Mouse (Mus musculus) forebrain, embryonic 14.5 days (tissue): ENCODE results near the gene Hvcn1. TPM values are rescaled to one million over a fixed set of nuclear protein-coding genes. Genes with fewer than 3 reads are reported as not detected.

ENCODE experiments used
- ATAC-seq: fragments of 200-750 bp; cut with Nextera tagmentation; 2 replicates; pipeline ENCODE4 v1.8.0; 2017; ENCODE audit warnings: mild to moderate bottlenecking, moderate library complexity
- DNase-seq: peaks from one replicate; pipeline ENCODE4 v3.0.0-alpha.2; 2015; ENCODE audit warnings: low spot score
- H3K27ac ChIP-seq: fragments of 300-500 bp; sonication (generic); 2 replicates; pipeline ENCODE4 v1.5.1; 2014; ENCODE audit warnings: low read depth, mild to moderate bottlenecking, control low read depth, low read length, moderate library complexity
- H3K27me3 ChIP-seq: fragments of 300-500 bp; sonication (generic); replicated peaks from 2 replicates; pipeline ENCODE4 v1.6.1; 2014; ENCODE audit warnings: low read length, control low read depth, mixed read lengths; ENCODE audit not compliant: control insufficient read depth, insufficient read depth
- H3K36me3 ChIP-seq: fragments of 300-500 bp; sonication (generic); 2 replicates; pipeline ENCODE4 v1.6.1; 2014; ENCODE audit warnings: low read length, control low read depth; ENCODE audit not compliant: control insufficient read depth, insufficient read depth
- H3K4me1 ChIP-seq: fragments of 300-500 bp; sonication (generic); 2 replicates; pipeline ENCODE4 v1.6.1; 2014; ENCODE audit warnings: antibody characterized with exemption, low read length, control low read depth; ENCODE audit not compliant: control insufficient read depth, insufficient read depth
- H3K4me2 ChIP-seq: fragments of 300-500 bp; sonication (generic); 2 replicates; pipeline ENCODE4 v1.6.1; 2014; ENCODE audit warnings: mild to moderate bottlenecking, control low read depth, low read length
- H3K4me3 ChIP-seq: fragments of 300-500 bp; sonication (generic); 2 replicates; pipeline ENCODE4 v1.5.1; 2014; ENCODE audit warnings: low read depth, low read length, control low read depth
- H3K9ac ChIP-seq: fragments of 300-500 bp; sonication (generic); 2 replicates; pipeline ENCODE4 v1.6.1; 2014; ENCODE audit warnings: mild to moderate bottlenecking, low read length, control low read depth, moderate library complexity
- H3K9me3 ChIP-seq: fragments of 300-500 bp; sonication (generic); replicated peaks from 2 replicates; pipeline ENCODE4 v1.6.1; 2016; ENCODE audit warnings: low read length, control low read depth, mixed read lengths; ENCODE audit not compliant: control insufficient read depth
- WGBS: fragments of 180-500 bp; shearing (Covaris S2); extraction: QIAGEN DNeasy Blood & Tissue Kit; methylation state at CpG from one replicate; pipeline ENCODE4 v1.1.7; 2014; 5-methylcytosine and 5-hydroxymethylcytosine counted together
- polyA plus RNA-seq: library from polyadenylated mRNA; unstranded; fragments of >200 nt; fragmentation: Nextera tagmentation; extraction: Ambion mirVana; gene quantifications from 2 replicates; pipeline ENCODE4 v1.2.1, GENCODE M21; 2014

The Hvcn1 gene
- polyA plus RNA-seq, 1 experiment from 2014 or later, result 2.4 TPM

GRCm38 (mm10) chr5:122228271-122228765, 21.7 kb downstream of the Hvcn1 start:
- no peaks in the 10 kb centered on the region for H3K9me3 ChIP-seq
- no peak overlapping the region for H3K9ac ChIP-seq
- no peak overlapping the region for H3K4me2 ChIP-seq
- no peaks in the 10 kb centered on the region for H3K27me3 ChIP-seq
- H3K27ac ChIP-seq, result no peak overlapping the region
- DNase-seq (no peak), ATAC-seq (no peak)
- no peaks in the 10 kb centered on the region for H3K4me1 ChIP-seq
- no peak overlapping the region for H3K4me3 ChIP-seq
- H3K36me3 ChIP-seq, result no peaks in the 10 kb centered on the region
- 70% methylated on average over 3 of the region's 3 CpGs for WGBS

DNA sequence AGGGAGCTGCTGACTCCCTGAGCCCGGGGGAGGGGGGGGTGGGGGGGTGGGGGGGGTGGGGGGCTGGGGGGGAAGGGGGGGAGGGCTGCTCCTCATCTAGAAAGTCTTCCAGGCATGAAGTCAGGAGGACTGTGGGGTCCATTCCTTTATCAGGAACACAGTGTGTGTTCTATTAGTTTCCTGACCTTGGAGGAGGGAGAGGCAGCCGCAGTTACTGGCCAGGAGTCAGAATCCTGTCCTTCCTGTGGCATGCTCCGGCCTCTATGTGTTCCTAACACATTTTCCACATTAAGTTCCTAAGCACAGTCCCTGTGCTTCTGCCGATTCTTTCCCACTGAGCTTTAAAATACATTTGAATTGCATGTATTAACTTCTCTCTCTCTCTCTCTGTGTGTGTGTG, 22.2 kb downstream of the Hvcn1 start:
- DNase-seq (no peak), ATAC-seq (no peak)
- Histone ChIP-seq H3K4me3 (no peak overlapping the region), H3K4me2 (no peak overlapping the region), H3K27ac (no peak overlapping the region), H3K9me3 (no peaks in the 10 kb centered on the region), H3K9ac (no peak overlapping the region), H3K27me3 (no peaks in the 10 kb centered on the region), H3K36me3 (no peaks in the 10 kb centered on the region), H3K4me1 (no peaks in the 10 kb centered on the region)
- 80% methylated on average over 3 of the region's 4 CpGs for WGBS

DNA sequence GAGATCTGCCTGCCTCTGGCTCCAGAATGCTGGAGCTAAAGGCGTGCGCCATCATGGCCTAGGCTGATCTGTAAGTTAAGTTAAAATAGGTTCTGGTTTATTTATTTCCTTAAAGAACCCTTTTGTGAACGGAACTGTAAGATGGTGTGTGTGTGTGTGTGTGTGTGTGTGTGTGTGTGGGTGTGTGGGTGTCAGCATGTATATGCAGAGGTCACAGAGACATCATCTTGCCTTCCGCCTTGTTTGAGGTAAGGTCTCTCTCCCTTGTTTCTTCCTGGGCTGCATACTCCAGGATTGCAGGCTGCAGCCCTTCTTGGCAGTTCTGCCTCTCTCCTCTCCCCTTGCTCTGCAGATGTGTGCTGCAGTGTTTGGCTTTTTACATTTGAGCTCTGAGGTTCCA, 24.2 kb downstream of the Hvcn1 start:
- H3K9me3 ChIP-seq, result no peaks in the 10 kb centered on the region
- no peaks in the 10 kb centered on the region for H3K36me3 ChIP-seq
- no peaks in the 10 kb centered on the region for H3K4me1 ChIP-seq
- H3K27ac ChIP-seq, result no peak overlapping the region
- H3K4me3 ChIP-seq, result no peak overlapping the region
- H3K27me3 ChIP-seq, result no peaks in the 10 kb centered on the region
- no peak overlapping the region for H3K4me2 ChIP-seq
- DNase-seq (no peak), ATAC-seq (no peak)
- WGBS, result 90% methylated on average over 4 of the region's 4 CpGs
- no peak overlapping the region for H3K9ac ChIP-seq

DNA sequence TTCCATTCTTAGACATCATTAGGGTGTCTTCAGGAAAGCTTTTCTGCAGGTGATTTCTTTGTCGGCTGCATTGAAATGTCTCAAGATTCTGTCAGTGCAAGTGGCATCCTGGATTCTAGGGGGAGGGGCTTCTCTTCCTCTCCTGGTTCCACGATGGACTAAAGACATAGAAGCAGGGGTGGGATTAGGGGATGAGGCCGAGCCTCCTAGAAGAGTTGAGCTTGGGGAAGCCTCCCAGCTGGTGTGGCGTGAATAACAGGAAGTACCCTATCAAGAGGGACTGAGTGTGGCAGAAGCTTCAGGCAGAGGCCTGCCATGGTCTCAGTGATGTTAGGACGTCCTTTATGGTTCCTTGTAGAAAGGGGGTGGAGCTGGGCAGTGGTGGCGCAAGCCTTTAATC, 24.8 kb downstream of the Hvcn1 start:
- Histone ChIP-seq H3K4me3 (no peak overlapping the region), H3K9me3 (no peaks in the 10 kb centered on the region), H3K9ac (no peak overlapping the region), H3K27me3 (no peaks in the 10 kb centered on the region), H3K4me2 (no peak overlapping the region), H3K27ac (no peak overlapping the region), H3K4me1 (no peaks in the 10 kb centered on the region), H3K36me3 (no peaks in the 10 kb centered on the region)
- ATAC-seq (no peak), DNase-seq (no peak)
- 82% methylated on average over 6 of the region's 6 CpGs for WGBS

- Histone ChIP-seq H3K4me2 (no peak overlapping the region), H3K4me1 (no peaks in the 10 kb centered on the region), H3K27me3 (no peaks in the 10 kb centered on the region), H3K9ac (no peak overlapping the region), H3K27ac (no peak overlapping the region), H3K9me3 (no peaks in the 10 kb centered on the region), H3K4me3 (no peak overlapping the region), H3K36me3 (no peaks in the 10 kb centered on the region)
- DNase-seq, result no peak
- 94% methylated on average over 5 of the region's 5 CpGs for WGBS
- ATAC-seq, result no peak
These were observed 25.4 kb downstream of the Hvcn1 start for GRCm38 (mm10) chr5:122232004-122232403.

DNA sequence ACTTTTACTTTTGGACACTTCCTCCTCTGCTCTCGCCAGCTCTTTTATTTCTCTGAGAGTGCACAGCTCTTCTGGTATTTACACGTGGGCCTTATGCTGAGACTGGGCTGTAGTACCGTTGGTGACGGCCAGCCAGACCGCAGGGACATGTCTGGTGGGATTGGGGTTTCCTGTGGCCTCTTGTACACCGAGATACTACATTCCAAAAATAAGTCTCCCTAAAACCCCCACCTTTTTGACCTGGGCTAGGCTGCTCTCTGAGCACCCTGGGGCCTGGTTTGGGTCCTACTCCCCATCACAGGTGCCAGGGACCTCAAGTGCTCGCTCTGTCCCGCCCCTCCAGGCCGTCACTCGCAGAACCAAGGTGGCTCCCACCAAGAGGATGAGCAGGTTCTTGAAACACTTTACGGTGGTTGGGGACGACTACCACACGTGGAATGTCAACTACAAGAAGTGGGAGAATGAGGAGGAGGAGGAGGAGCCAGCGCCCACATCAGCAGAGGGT, 26.5 kb downstream of the Hvcn1 start:
- H3K4me3 ChIP-seq, result no peak overlapping the region
- no peaks in the 10 kb centered on the region for H3K36me3 ChIP-seq
- H3K27me3 ChIP-seq, result no peaks in the 10 kb centered on the region
- no peak overlapping the region for H3K9ac ChIP-seq
- no peak overlapping the region for H3K27ac ChIP-seq
- ATAC-seq (no peak), DNase-seq (no peak)
- 94% methylated on average over 14 of the region's 14 CpGs for whole genome bisulfite sequencing
- no peak overlapping the region for H3K4me2 ChIP-seq
- H3K4me1 ChIP-seq, result no peaks in the 10 kb centered on the region
- H3K9me3 ChIP-seq, result no peaks in the 10 kb centered on the region

DNA sequence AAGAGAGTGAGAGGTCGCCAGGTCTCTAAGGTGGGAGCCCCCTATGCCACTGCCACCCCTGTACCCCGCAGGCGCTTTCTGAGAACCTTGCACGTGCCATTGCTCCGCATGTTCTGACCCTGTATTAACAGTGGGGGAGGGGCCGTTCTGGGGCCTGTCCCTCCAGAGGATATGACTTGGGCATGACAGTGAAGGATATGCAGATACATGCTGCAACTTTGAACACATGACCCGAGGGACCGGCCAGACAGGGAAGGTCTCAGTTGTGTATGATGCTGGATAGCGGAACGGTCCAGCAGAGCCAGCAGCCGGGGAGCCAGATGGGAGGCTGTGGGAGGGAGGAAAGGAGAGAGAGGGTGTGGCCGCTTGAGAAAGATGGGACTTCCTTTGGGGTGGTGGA, 27.1 kb downstream of the Hvcn1 start:
- Histone ChIP-seq H3K4me3 (no peak overlapping the region), H3K9ac (no peak overlapping the region), H3K9me3 (no peaks in the 10 kb centered on the region), H3K36me3 (no peaks in the 10 kb centered on the region), H3K4me1 (no peaks in the 10 kb centered on the region), H3K27me3 (no peaks in the 10 kb centered on the region), H3K4me2 (no peak overlapping the region), H3K27ac (no peak overlapping the region)
- 94% methylated on average over 12 of the region's 12 CpGs for WGBS
- ATAC-seq (no peak), DNase-seq (no peak)

DNA sequence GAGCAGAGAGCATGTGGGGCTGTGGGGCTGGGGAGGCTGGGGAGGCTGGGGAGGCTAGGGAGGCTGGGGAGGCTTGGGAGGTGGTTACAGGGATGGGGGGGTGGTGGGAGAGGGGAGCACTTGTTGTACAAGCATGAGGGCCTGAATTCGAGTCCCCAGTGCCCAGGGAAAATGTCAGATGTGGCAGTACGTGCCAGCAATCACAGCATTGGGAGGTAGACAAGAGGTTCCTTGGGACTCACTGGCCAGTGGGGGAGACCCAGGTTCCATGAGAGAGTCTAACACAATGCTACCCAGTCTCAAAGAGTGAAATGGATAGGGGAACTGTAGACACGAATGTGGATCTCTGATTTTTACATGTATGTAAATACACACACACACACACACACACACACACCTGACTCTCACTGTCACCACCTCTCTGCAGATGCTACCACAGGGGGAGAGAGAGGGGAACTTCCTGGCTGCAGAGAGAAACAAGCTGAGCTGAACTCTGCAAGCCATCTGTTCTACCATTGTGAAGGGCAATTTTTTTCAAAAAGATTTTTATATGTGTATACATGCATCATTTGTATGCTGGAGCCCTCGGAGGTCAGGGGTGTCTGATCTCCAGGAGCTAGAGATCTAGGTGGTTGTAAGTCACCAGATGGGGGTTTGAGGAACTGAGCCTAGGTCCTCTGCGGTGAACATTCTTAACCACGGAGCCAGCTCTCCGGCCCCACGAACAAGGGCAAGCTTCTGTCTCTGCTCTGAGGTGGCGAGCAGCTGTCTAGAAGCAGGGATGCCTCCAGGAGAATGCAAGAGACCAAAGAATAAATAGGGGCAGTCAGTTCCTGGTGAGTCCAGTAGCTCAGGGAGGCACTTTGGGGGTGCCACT, 28.0 kb downstream of the Hvcn1 start:
- Histone ChIP-seq H3K4me3 (no peak overlapping the region), H3K27ac (peak overlapping the region; percentile 44; the same call in 1 of the 2 replicates), H3K9me3 (no peaks in the 10 kb centered on the region), H3K9ac (no peak overlapping the region), H3K4me1 (no peaks in the 10 kb centered on the region), H3K36me3 (no peaks in the 10 kb centered on the region), H3K27me3 (no peaks in the 10 kb centered on the region), H3K4me2 (no peak overlapping the region)
- DNase-seq, result no peak
- ATAC-seq, result no peak
- 83% methylated on average over 9 of the region's 9 CpGs for WGBS

- no peaks in the 10 kb centered on the region for H3K9me3 ChIP-seq
- DNase-seq (no peak), ATAC-seq (no peak)
- 75% methylated on average over 9 of the region's 9 CpGs for WGBS
- no peak overlapping the region for H3K4me3 ChIP-seq
- H3K9ac ChIP-seq, result no peak overlapping the region
- no peak overlapping the region; the same call in 1 of the 2 replicates for H3K27ac ChIP-seq
- no peaks in the 10 kb centered on the region for H3K36me3 ChIP-seq
- no peaks in the 10 kb centered on the region for H3K27me3 ChIP-seq
- no peaks in the 10 kb centered on the region for H3K4me1 ChIP-seq
- H3K4me2 ChIP-seq, result no peak overlapping the region
These were observed 28.7 kb downstream of the Hvcn1 start for GRCm38 (mm10) chr5:122235196-122235836.
